In the genomic region with DNA sequence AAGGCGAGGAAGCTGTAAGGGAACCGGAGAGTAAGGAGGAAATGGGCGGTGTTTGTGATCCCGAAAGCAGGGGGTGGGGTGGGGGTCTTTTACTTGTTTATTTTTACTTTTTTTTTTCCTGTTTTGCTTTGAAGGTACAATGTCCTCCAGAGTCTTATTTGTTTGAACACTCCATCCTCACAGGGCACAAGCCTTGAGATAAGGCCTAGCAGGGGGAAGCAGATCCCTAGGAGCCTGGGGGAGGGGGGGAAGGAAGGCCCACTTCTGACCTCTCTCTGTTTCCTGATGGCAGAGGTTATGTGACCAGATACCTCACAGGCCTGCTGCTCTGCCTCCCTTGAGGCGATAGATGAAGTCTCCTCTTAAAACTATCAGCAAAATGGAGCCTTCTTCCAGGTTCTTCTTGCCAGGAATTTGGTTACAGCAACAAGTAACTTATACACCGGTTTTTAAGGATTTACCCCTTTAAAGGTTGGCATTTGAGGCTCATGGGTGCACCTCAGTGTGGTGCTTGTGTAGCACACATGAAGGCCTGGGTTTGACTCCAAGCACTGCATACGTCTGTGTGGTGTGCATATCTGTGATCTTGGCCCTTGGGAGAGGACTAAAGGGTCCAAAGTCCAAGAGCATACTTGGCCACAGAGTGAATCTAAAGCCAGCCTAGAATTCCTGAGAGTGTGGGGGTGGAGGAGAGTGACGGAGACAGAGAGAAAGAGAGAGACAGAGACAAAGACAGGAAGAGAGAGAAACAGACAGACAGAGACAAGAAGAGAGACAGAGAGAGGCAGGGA, we compare ENCODE assay signal across 20 mouse cellular contexts.
DNase-seq lines count a peak whose midpoint lies in the region; ATAC-seq and TF ChIP-seq lines count a peak whose summit lies in the region.
"Had no signal": no experiment of that assay in that cellular context is flagged by ENCODE, and none has a peak within 500 bp of the region (broad histone marks: within the 10 kb centered on the region; RNA-seq: fewer than 3 reads in every experiment).

No protein-coding gene starts in this region.

- no peaks in the 10 kb centered on the region for H3K36me3 ChIP-seq in heart, embryonic 13.5 days
- H3K36me3 ChIP-seq in intestine, embryonic 14.5 days (ENCODE audit: control insufficient read depth, insufficient read depth, low read length) = no peaks in the 10 kb centered on the region
- H3K36me3 ChIP-seq in intestine, postnatal 0 days (ENCODE audit: control insufficient read depth, insufficient read depth) = no peaks in the 10 kb centered on the region
- H3K36me3 ChIP-seq: embryonic facial prominence, embryonic 15.5 days; limb, embryonic 10.5 days; liver, embryonic 13.5 days; neural tube, embryonic 12.5 days had no signal

- H3K4me3 ChIP-seq in heart, embryonic 13.5 days = no peak overlapping the region
- no peak overlapping the region for H3K4me3 ChIP-seq in intestine, embryonic 14.5 days (ENCODE audit: low read depth, low read length)
- no peak overlapping the region for H3K4me3 ChIP-seq in intestine, postnatal 0 days (ENCODE audit: low read depth, low read length)
- H3K4me3 ChIP-seq: embryonic facial prominence, embryonic 15.5 days; layer of hippocampus, adult 2 months; left cerebral cortex, adult 2 months; limb, embryonic 10.5 days; liver, embryonic 13.5 days; neural tube, embryonic 12.5 days had no signal

- H3K27ac ChIP-seq in heart, embryonic 13.5 days (replicated peaks) = peak overlapping the region; percentile 89
- no peak overlapping the region for H3K27ac ChIP-seq in intestine, embryonic 14.5 days (ENCODE audit: low read depth)
- no peak overlapping the region for H3K27ac ChIP-seq in intestine, postnatal 0 days (ENCODE audit: low read depth, low read length)
- H3K27ac ChIP-seq: embryonic facial prominence, embryonic 15.5 days; hindbrain, postnatal 0 days; layer of hippocampus, adult 2 months; left cerebral cortex, adult 2 months; limb, embryonic 10.5 days; liver, embryonic 13.5 days; neural tube, embryonic 12.5 days had no signal

- 52% methylated on average over 8 of the region's 8 CpGs for WGBS in heart, embryonic 13.5 days
- 58% methylated on average over 8 of the region's 8 CpGs for WGBS in intestine, embryonic 14.5 days
- 55% methylated on average over 8 of the region's 8 CpGs for WGBS in intestine, postnatal 0 days

- H3K9me3 ChIP-seq in heart, embryonic 13.5 days = no peaks in the 10 kb centered on the region
- H3K9me3 ChIP-seq in intestine, embryonic 14.5 days (ENCODE audit: control insufficient read depth, low read length) = no peaks in the 10 kb centered on the region
- no peaks in the 10 kb centered on the region for H3K9me3 ChIP-seq in intestine, postnatal 0 days (ENCODE audit: control insufficient read depth)
- H3K9me3 ChIP-seq: embryonic facial prominence, embryonic 15.5 days; limb, embryonic 10.5 days; liver, embryonic 13.5 days; neural tube, embryonic 12.5 days had no signal

- intact Hi-C loops in heart, postnatal 14 days (cut with DNase I) = no loop called here

- no peaks in the 10 kb centered on the region for H3K27me3 ChIP-seq in heart, embryonic 13.5 days (replicated peaks)
- no peaks in the 10 kb centered on the region for H3K27me3 ChIP-seq in intestine, embryonic 14.5 days (replicated peaks; ENCODE audit: control insufficient read depth, insufficient read depth, low read length)
- H3K27me3 ChIP-seq in intestine, postnatal 0 days (replicated peaks; ENCODE audit: control insufficient read depth, insufficient read depth, low read length) = no peaks in the 10 kb centered on the region
- H3K27me3 ChIP-seq: embryonic facial prominence, embryonic 15.5 days; liver, embryonic 13.5 days; neural tube, embryonic 12.5 days; Patski had no signal

- no peak overlapping the region for H3K9ac ChIP-seq in heart, embryonic 13.5 days
- no peak overlapping the region for H3K9ac ChIP-seq in intestine, embryonic 14.5 days (ENCODE audit: low read length)
- H3K9ac ChIP-seq in intestine, postnatal 0 days (ENCODE audit: low read depth, low read length) = no peak overlapping the region
- H3K9ac ChIP-seq: embryonic facial prominence, embryonic 15.5 days; liver, embryonic 13.5 days; neural tube, embryonic 12.5 days had no signal

- H3K4me2 ChIP-seq in heart, embryonic 13.5 days = no peak overlapping the region
- H3K4me2 ChIP-seq in intestine, embryonic 14.5 days (ENCODE audit: low read length) = no peak overlapping the region
- H3K4me2 ChIP-seq in intestine, postnatal 0 days (replicated peaks; ENCODE audit: low read depth) = no peak overlapping the region
- H3K4me2 ChIP-seq: embryonic facial prominence, embryonic 15.5 days; liver, embryonic 13.5 days; neural tube, embryonic 12.5 days had no signal

- no peak for ATAC-seq in heart, embryonic 13.5 days (ENCODE audit: extremely low read depth, insufficient number of reproducible peaks, low FRiP score, low TSS enrichment)
- 0 out of 2 replicates have a peak, but pooled peaks have one; percentile 43 for ATAC-seq in intestine, embryonic 14.5 days (replicated peaks; ENCODE audit: low FRiP score, low TSS enrichment, low read depth)
- ATAC-seq in intestine, postnatal 0 days = peak; percentile 73
- ATAC-seq: activated CD4-positive, CD25-positive, alpha-beta regulatory T cell, adult 4 months; hindbrain, postnatal 0 days; Patski had no signal

- no peak for DNase-seq in heart, postnatal 14 days
- DNase-seq in kidney, adult 9 months = peak; percentile 48
- DNase-seq in kidney, postnatal 4 days = no peak
- DNase-seq in intestine, embryonic 14.5 days (ENCODE audit: low spot score) = no peak
- no peak for DNase-seq in layer of hippocampus, adult 18-20 months (ENCODE audit: low spot score in 2 of 2)
- DNase-seq: adrenal gland, postnatal 14 days; cerebellum, adult 18-20 months; gastrocnemius, postnatal 14 days; liver, embryonic 13.5 days; right cerebral cortex, postnatal 14 days had no signal

- peaks cover 34% of the 10 kb centered on the region for H3K4me1 ChIP-seq in heart, embryonic 13.5 days
- no peaks in the 10 kb centered on the region for H3K4me1 ChIP-seq in intestine, embryonic 14.5 days (replicated peaks; ENCODE audit: control insufficient read depth, insufficient read depth, low read length)
- 0 out of 2 replicates have a peak, but pooled peaks cover 4% of the 10 kb centered on the region for H3K4me1 ChIP-seq in intestine, postnatal 0 days (replicated peaks; ENCODE audit: control insufficient read depth, insufficient read depth, low read length)

- no peak for TF ChIP-seq CTCF in intestine, postnatal 0 days (IDR thresholded peaks at IDR 0.05; ENCODE audit: low read depth)
